Mouse (Mus musculus) midbrain, embryonic 13.5 days (tissue): ENCODE measurements around the gene Apom. TPM values are rescaled to one million over a fixed set of nuclear protein-coding genes. Genes with fewer than 3 reads are reported as not detected.
A peak's percentile ranks its signal among the peaks of the same experiment; 100 is the strongest.

Source experiments
- ATAC-seq: fragments of 200-750 bp; cut with Nextera tagmentation; 2 replicates; pipeline ENCODE4 v1.8.0; 2017; ENCODE audit warnings: mild to moderate bottlenecking, moderate TSS enrichment, moderate library complexity
- H3K27ac ChIP-seq: fragments of 300-500 bp; sonication (generic); 2 replicates; pipeline ENCODE4 v1.5.1; 2015; ENCODE audit warnings: inconsistent platforms, mild to moderate bottlenecking, moderate library complexity
- H3K27me3 ChIP-seq: fragments of 300-500 bp; sonication (generic); 2 replicates; pipeline ENCODE4 v1.6.1; 2015; ENCODE audit warnings: mild to moderate bottlenecking, inconsistent platforms
- H3K36me3 ChIP-seq: fragments of 300-500 bp; sonication (generic); 2 replicates; pipeline ENCODE4 v1.6.1; 2015; ENCODE audit warnings: mild to moderate bottlenecking, inconsistent platforms
- H3K4me1 ChIP-seq: fragments of 300-500 bp; sonication (generic); replicated peaks from 2 replicates; pipeline ENCODE4 v1.6.1; 2015; ENCODE audit warnings: inconsistent platforms
- H3K4me2 ChIP-seq: fragments of 300-500 bp; sonication (generic); replicated peaks from 2 replicates; pipeline ENCODE4 v1.6.1; 2015; ENCODE audit warnings: moderate library complexity, mild to moderate bottlenecking, inconsistent platforms
- H3K4me3 ChIP-seq: fragments of 300-500 bp; sonication (generic); replicated peaks from 2 replicates; pipeline ENCODE4 v1.5.1; 2015; ENCODE audit warnings: mild to moderate bottlenecking, inconsistent platforms
- H3K9ac ChIP-seq: fragments of 300-500 bp; sonication (generic); replicated peaks from 2 replicates; pipeline ENCODE4 v1.6.1; 2015; ENCODE audit warnings: mild to moderate bottlenecking, inconsistent platforms
- H3K9me3 ChIP-seq: fragments of 300-500 bp; sonication (generic); 2 replicates; pipeline ENCODE4 v1.6.1; 2016; ENCODE audit warnings: mild to moderate bottlenecking, inconsistent platforms
- WGBS: fragments of 180-500 bp; shearing (Covaris S2); methylation state at CpG from one replicate; pipeline ENCODE4 v1.1.7; 2015; 5-methylcytosine and 5-hydroxymethylcytosine counted together
- polyA plus RNA-seq: library from polyadenylated mRNA; unstranded; fragments of >200 nt; fragmentation: Nextera tagmentation; extraction: Ambion mirVana; gene quantifications from 2 replicates; pipeline ENCODE4 v1.2.1, GENCODE M21; 2015

The Apom gene
- polyA plus RNA-seq = 0.53 and 0.63 TPM in 2 replicates

GRCm38 (mm10) chr17:35131500-35132173 lies at the start of gene Apom:
Apom (minus strand) TSS chr17:35132050.
- no peak within 1 kb of the TSS for H3K27ac ChIP-seq
- peaks cover 18% of the 10 kb centered on the region for H3K4me1 ChIP-seq
- WGBS = 86% methylated on average over 15 of the region's 15 CpGs
- H3K4me2 ChIP-seq = no peak within 1 kb of the TSS
- H3K36me3 ChIP-seq = peaks cover 19% of the 10 kb centered on the region
- no peak for ATAC-seq
- H3K4me3 ChIP-seq = no peak within 1 kb of the TSS
- H3K27me3 ChIP-seq = no peaks in the 10 kb centered on the region
- no peak within 1 kb of the TSS for H3K9ac ChIP-seq
- H3K9me3 ChIP-seq = no peaks in the 10 kb centered on the region

GRCm38 (mm10) chr17:35180093-35180492 lies 48.2 kb upstream of the Apom start:
- Histone ChIP-seq H3K27me3 (no peaks in the 10 kb centered on the region), H3K4me1 (no peaks in the 10 kb centered on the region), H3K36me3 (no peaks in the 10 kb centered on the region), H3K4me3 (no peak overlapping the region), H3K9ac (no peak overlapping the region), H3K4me2 (no peak overlapping the region), H3K27ac (no peak overlapping the region), H3K9me3 (no peaks in the 10 kb centered on the region)
- WGBS = 83% methylated on average over 5 of the region's 5 CpGs
- ATAC-seq = no peak

- 12% methylated on average over 5 of the region's 5 CpGs for WGBS
- Histone ChIP-seq H3K4me3 (no peak overlapping the region), H3K4me1 (no peaks in the 10 kb centered on the region), H3K27me3 (peaks cover 2% of the 10 kb centered on the region; the same call in 1 of the 2 replicates), H3K27ac (no peak overlapping the region), H3K36me3 (no peaks in the 10 kb centered on the region), H3K9me3 (no peaks in the 10 kb centered on the region), H3K4me2 (no peak overlapping the region), H3K9ac (no peak overlapping the region)
- peak; percentile 48; the same call in 1 of the 2 replicates for ATAC-seq
These were observed 46.7 kb upstream of the Apom start for GRCm38 (mm10) chr17:35178528-35178927.

GRCm38 (mm10) chr17:35175968-35176367 lies 44.1 kb upstream of the Apom start, which contains the start of gene Aif1:
Aif1 (minus strand) TSS chr17:35176068.
- ATAC-seq = no peak
- Histone ChIP-seq H3K4me1 (no peaks in the 10 kb centered on the region), H3K36me3 (no peaks in the 10 kb centered on the region), H3K4me2 (no peak within 1 kb of the TSS), H3K27ac (no peak within 1 kb of the TSS), H3K4me3 (no peak within 1 kb of the TSS), H3K9me3 (no peaks in the 10 kb centered on the region), H3K9ac (0 out of 2 replicates have a peak within 1 kb of the TSS, but pooled peaks have one; percentile 1), H3K27me3 (peaks cover 3% of the 10 kb centered on the region; the same call in 1 of the 2 replicates)
- WGBS = 33% methylated on average over 2 of the region's 2 CpGs

GRCm38 (mm10) chr17:35175382-35175781 lies 43.5 kb upstream of the Apom start:
- 0 out of 2 replicates have a peak overlapping the region, but pooled peaks have one; percentile 1 for H3K9ac ChIP-seq
- no peaks in the 10 kb centered on the region for H3K4me1 ChIP-seq
- no peak overlapping the region for H3K4me3 ChIP-seq
- H3K27me3 ChIP-seq = peaks cover 3% of the 10 kb centered on the region; the same call in 1 of the 2 replicates
- H3K27ac ChIP-seq = no peak overlapping the region
- H3K4me2 ChIP-seq = no peak overlapping the region
- no peaks in the 10 kb centered on the region for H3K36me3 ChIP-seq
- no peaks in the 10 kb centered on the region for H3K9me3 ChIP-seq
- 65% methylated on average over 6 of the region's 6 CpGs for WGBS
- ATAC-seq = no peak

GRCm38 (mm10) chr17:35174201-35174977 lies 42.5 kb upstream of the Apom start:
- no peaks in the 10 kb centered on the region for H3K9me3 ChIP-seq
- 80% methylated on average over 8 of the region's 8 CpGs for WGBS
- ATAC-seq = no peak
- H3K36me3 ChIP-seq = no peaks in the 10 kb centered on the region
- peaks cover 3% of the 10 kb centered on the region; the same call in 1 of the 2 replicates for H3K27me3 ChIP-seq
- no peak overlapping the region for H3K4me2 ChIP-seq
- H3K4me3 ChIP-seq = no peak overlapping the region
- H3K27ac ChIP-seq = no peak overlapping the region
- no peaks in the 10 kb centered on the region for H3K4me1 ChIP-seq
- no peak overlapping the region for H3K9ac ChIP-seq

- H3K9me3 ChIP-seq = no peaks in the 10 kb centered on the region
- H3K4me1 ChIP-seq = no peaks in the 10 kb centered on the region
- ATAC-seq = no peak
- WGBS = 69% methylated on average over 3 of the region's 3 CpGs
- H3K4me2 ChIP-seq = no peak overlapping the region
- no peak overlapping the region for H3K27ac ChIP-seq
- H3K27me3 ChIP-seq = peaks cover 3% of the 10 kb centered on the region; the same call in 1 of the 2 replicates
- H3K9ac ChIP-seq = no peak overlapping the region
- H3K36me3 ChIP-seq = no peaks in the 10 kb centered on the region
- H3K4me3 ChIP-seq = no peak overlapping the region
These were observed 41.5 kb upstream of the Apom start for GRCm38 (mm10) chr17:35173329-35173728.

- Histone ChIP-seq H3K4me2 (no peak overlapping the region), H3K9me3 (no peaks in the 10 kb centered on the region), H3K9ac (no peak overlapping the region; the same call in 1 of the 2 replicates), H3K27ac (no peak overlapping the region), H3K27me3 (peaks cover 3% of the 10 kb centered on the region; the same call in 1 of the 2 replicates), H3K36me3 (no peaks in the 10 kb centered on the region), H3K4me3 (no peak overlapping the region), H3K4me1 (no peaks in the 10 kb centered on the region)
- ATAC-seq = no peak
- WGBS = 75% methylated on average over 11 of the region's 11 CpGs
These were observed 40.8 kb upstream of the Apom start for GRCm38 (mm10) chr17:35172445-35173234.

GRCm38 (mm10) chr17:35168541-35169207 lies 36.8 kb upstream of the Apom start:
- peak overlapping the region; percentile 57 for H3K27ac ChIP-seq
- H3K4me3 ChIP-seq = no peak overlapping the region
- WGBS = 18% methylated on average over 4 of the region's 4 CpGs
- H3K36me3 ChIP-seq = no peaks in the 10 kb centered on the region
- H3K27me3 ChIP-seq = peaks cover 3% of the 10 kb centered on the region; the same call in 1 of the 2 replicates
- no peak overlapping the region for H3K9ac ChIP-seq
- no peak overlapping the region for H3K4me2 ChIP-seq
- no peak for ATAC-seq
- H3K4me1 ChIP-seq = peaks cover 11% of the 10 kb centered on the region
- H3K9me3 ChIP-seq = no peaks in the 10 kb centered on the region

- Histone ChIP-seq H3K27me3 (no peaks in the 10 kb centered on the region), H3K4me3 (no peak overlapping the region), H3K9me3 (no peaks in the 10 kb centered on the region), H3K9ac (no peak overlapping the region), H3K4me1 (peaks cover 18% of the 10 kb centered on the region), H3K36me3 (no peaks in the 10 kb centered on the region), H3K27ac (no peak overlapping the region), H3K4me2 (no peak overlapping the region)
- WGBS = 90% methylated on average over 7 of the region's 7 CpGs
- ATAC-seq = no peak
These were observed 35.9 kb upstream of the Apom start for GRCm38 (mm10) chr17:35167794-35168193.

- Histone ChIP-seq H3K4me1 (peaks cover 31% of the 10 kb centered on the region), H3K27ac (peak overlapping the region; percentile 97), H3K27me3 (no peaks in the 10 kb centered on the region), H3K9ac (peak overlapping the region; percentile 67), H3K36me3 (peaks cover 7% of the 10 kb centered on the region), H3K9me3 (no peaks in the 10 kb centered on the region), H3K4me3 (peak overlapping the region; percentile 99), H3K4me2 (peak overlapping the region; percentile 91)
- no peak for ATAC-seq
- 70% methylated on average over 8 of the region's 8 CpGs for WGBS
These were observed 34.6 kb upstream of the Apom start for GRCm38 (mm10) chr17:35166352-35167035.
